Mouse (Mus musculus): ENCODE measurements around the gene Lipe. TPM values are rescaled to one million over a fixed set of nuclear protein-coding genes. Genes with fewer than 3 reads are reported as not detected.
A peak's percentile ranks its signal among the peaks of the same experiment; 100 is the strongest.

The Lipe gene
- total RNA-seq, 2 experiments from 2014 or later, result 7.6 to 8.2 TPM

- no peak for DNase-seq (ENCODE audit: low spot score in 2 of 2)
Observed at GRCm38 (mm10) chr7:25387811-25388440, 10.6 kb downstream of the Lipe start.

GRCm38 (mm10) chr7:25385850-25386555 lies 12.5 kb downstream of the Lipe start:
- no peak for DNase-seq (ENCODE audit: low spot score in 2 of 2)

- DNase-seq (ENCODE audit: low spot score in 2 of 2), result no peak
Observed at GRCm38 (mm10) chr7:25385259-25385658, 13.3 kb downstream of the Lipe start.

GRCm38 (mm10) chr7:25384818-25385217 lies 13.7 kb downstream of the Lipe start:
- no peak for DNase-seq (ENCODE audit: low spot score in 2 of 2)

- DNase-seq (ENCODE audit: low spot score in 2 of 2), result no peak
Observed at GRCm38 (mm10) chr7:25384318-25384717, 14.2 kb downstream of the Lipe start.

- DNase-seq (ENCODE audit: low spot score in 2 of 2), result no peak
Observed at GRCm38 (mm10) chr7:25383891-25384290, 14.6 kb downstream of the Lipe start.

- DNase-seq (ENCODE audit: low spot score in 2 of 2), result no peak
Observed at GRCm38 (mm10) chr7:25383385-25383784, 15.1 kb downstream of the Lipe start.

- DNase-seq (ENCODE audit: low spot score in 2 of 2), result no peak
Observed at GRCm38 (mm10) chr7:25382541-25382940, 16.0 kb downstream of the Lipe start.

- no peak for DNase-seq (ENCODE audit: low spot score in 2 of 2)
Observed at GRCm38 (mm10) chr7:25381284-25381680, 17.2 kb downstream of the Lipe start.

- DNase-seq (ENCODE audit: low spot score in 2 of 2), result no peak
Observed at GRCm38 (mm10) chr7:25380392-25381283, 17.9 kb downstream of the Lipe start.

GRCm38 (mm10) chr7:25379551-25380351 lies 18.8 kb downstream of the Lipe start:
- DNase-seq (ENCODE audit: low spot score in 2 of 2), result peak in 1 of 2 experiments; percentile 57

GRCm38 (mm10) chr7:25378181-25379100 lies 20.1 kb downstream of the Lipe start:
- no peak for DNase-seq (ENCODE audit: low spot score in 2 of 2)

GRCm38 (mm10) chr7:25377100-25377700 lies 21.3 kb downstream of the Lipe start:
- no peak for DNase-seq (ENCODE audit: low spot score in 2 of 2)

GRCm38 (mm10) chr7:25376556-25376955 lies 22.0 kb downstream of the Lipe start:
- DNase-seq (ENCODE audit: low spot score in 2 of 2), result peak; percentile 92 to 93

GRCm38 (mm10) chr7:25372441-25372840 lies 26.1 kb downstream of the Lipe start:
- DNase-seq (ENCODE audit: low spot score in 2 of 2), result no peak

GRCm38 (mm10) chr7:25369058-25369749 lies 29.3 kb downstream of the Lipe start, which contains the start of gene Cnfn:
Cnfn (minus strand) TSS chr7:25369724.
- no peak for DNase-seq (ENCODE audit: low spot score in 2 of 2)

- no peak for DNase-seq (ENCODE audit: low spot score in 2 of 2)
Observed at GRCm38 (mm10) chr7:25368333-25368732, 30.2 kb downstream of the Lipe start.

GRCm38 (mm10) chr7:25367632-25368293 lies 30.7 kb downstream of the Lipe start:
- no peak for DNase-seq (ENCODE audit: low spot score in 2 of 2)

Data from left cerebral cortex, adult 18-20 months (tissue).